Mouse (Mus musculus): Measurements from ENCODE around the gene Cyp2d34. TPM values are rescaled to one million over a fixed set of nuclear protein-coding genes. Genes with fewer than 3 reads are reported as not detected.

Gene Cyp2d34
- not detected in 2 replicates for polyA plus RNA-seq (2014; fragmentation: Nextera tagmentation; extraction: Ambion mirVana)

- H3K36me3 ChIP-seq (ENCODE audit: control insufficient read depth, insufficient read depth, low read length): no peaks in the 10 kb centered on the region
- no peak for ATAC-seq (ENCODE audit: low read depth)
- H3K9ac ChIP-seq (replicated peaks; ENCODE audit: low read depth, low read length): no peak within 1 kb of the TSS
- no peaks in the 10 kb centered on the region for H3K27me3 ChIP-seq (ENCODE audit: control insufficient read depth, insufficient read depth, low read length)
- no peak within 1 kb of the TSS for H3K4me2 ChIP-seq (ENCODE audit: low read depth, low read length)
- H3K27ac ChIP-seq (ENCODE audit: low read depth, low read length): no peak within 1 kb of the TSS
- no peak within 1 kb of the TSS for H3K4me3 ChIP-seq (ENCODE audit: low read depth, low read length)
- H3K9me3 ChIP-seq (ENCODE audit: control insufficient read depth, low read length): no peaks in the 10 kb centered on the region
- no peaks in the 10 kb centered on the region for H3K4me1 ChIP-seq (ENCODE audit: control insufficient read depth, insufficient read depth, low read length)
- WGBS: 90% methylated on average over 7 of the region's 7 CpGs
These were observed at the start of gene Cyp2d34 for GRCm38 (mm10) chr15:82620531-82621202. Cyp2d34 (minus strand) TSS chr15:82620946.

- Histone ChIP-seq H3K9ac (replicated peaks; ENCODE audit: low read depth, low read length) (no peak overlapping the region), H3K9me3 (ENCODE audit: control insufficient read depth, low read length) (no peaks in the 10 kb centered on the region), H3K4me2 (ENCODE audit: low read depth, low read length) (no peak overlapping the region), H3K36me3 (ENCODE audit: control insufficient read depth, insufficient read depth, low read length) (no peaks in the 10 kb centered on the region), H3K27me3 (ENCODE audit: control insufficient read depth, insufficient read depth, low read length) (no peaks in the 10 kb centered on the region), H3K27ac (ENCODE audit: low read depth, low read length) (no peak overlapping the region), H3K4me1 (ENCODE audit: control insufficient read depth, insufficient read depth, low read length) (no peaks in the 10 kb centered on the region), H3K4me3 (ENCODE audit: low read depth, low read length) (no peak overlapping the region)
- no peak for ATAC-seq (ENCODE audit: low read depth)
- WGBS: 89% methylated on average over 2 of the region's 2 CpGs
These were observed 35.6 kb upstream of the Cyp2d34 start for GRCm38 (mm10) chr15:82656346-82656745.

GRCm38 (mm10) chr15:82644371-82644770 is 23.6 kb upstream of the Cyp2d34 start:
- no peaks in the 10 kb centered on the region for H3K27me3 ChIP-seq (ENCODE audit: control insufficient read depth, insufficient read depth, low read length)
- no peak overlapping the region for H3K9ac ChIP-seq (replicated peaks; ENCODE audit: low read depth, low read length)
- H3K4me3 ChIP-seq (ENCODE audit: low read depth, low read length): no peak overlapping the region
- no peak overlapping the region for H3K4me2 ChIP-seq (ENCODE audit: low read depth, low read length)
- H3K27ac ChIP-seq (ENCODE audit: low read depth, low read length): no peak overlapping the region
- no peaks in the 10 kb centered on the region for H3K4me1 ChIP-seq (ENCODE audit: control insufficient read depth, insufficient read depth, low read length)
- no peaks in the 10 kb centered on the region for H3K36me3 ChIP-seq (ENCODE audit: control insufficient read depth, insufficient read depth, low read length)
- 90% methylated on average over 3 of the region's 3 CpGs for WGBS
- H3K9me3 ChIP-seq (ENCODE audit: control insufficient read depth, low read length): no peaks in the 10 kb centered on the region
- no peak for ATAC-seq (ENCODE audit: low read depth)

- no peaks in the 10 kb centered on the region for H3K27me3 ChIP-seq (ENCODE audit: control insufficient read depth, insufficient read depth, low read length)
- H3K4me1 ChIP-seq (ENCODE audit: control insufficient read depth, insufficient read depth, low read length): no peaks in the 10 kb centered on the region
- WGBS: 96% methylated on average over 5 of the region's 5 CpGs
- ATAC-seq (ENCODE audit: low read depth): no peak
- no peak overlapping the region for H3K4me2 ChIP-seq (ENCODE audit: low read depth, low read length)
- no peak overlapping the region for H3K9ac ChIP-seq (replicated peaks; ENCODE audit: low read depth, low read length)
- H3K27ac ChIP-seq (ENCODE audit: low read depth, low read length): no peak overlapping the region
- no peaks in the 10 kb centered on the region for H3K9me3 ChIP-seq (ENCODE audit: control insufficient read depth, low read length)
- no peak overlapping the region for H3K4me3 ChIP-seq (ENCODE audit: low read depth, low read length)
- H3K36me3 ChIP-seq (ENCODE audit: control insufficient read depth, insufficient read depth, low read length): no peaks in the 10 kb centered on the region
These were observed 23.0 kb upstream of the Cyp2d34 start for GRCm38 (mm10) chr15:82643771-82644170.

- 89% methylated on average over 3 of the region's 3 CpGs for WGBS
- Histone ChIP-seq H3K27ac (ENCODE audit: low read depth, low read length) (no peak overlapping the region), H3K9me3 (ENCODE audit: control insufficient read depth, low read length) (no peaks in the 10 kb centered on the region), H3K9ac (replicated peaks; ENCODE audit: low read depth, low read length) (no peak overlapping the region), H3K27me3 (ENCODE audit: control insufficient read depth, insufficient read depth, low read length) (no peaks in the 10 kb centered on the region), H3K4me3 (ENCODE audit: low read depth, low read length) (no peak overlapping the region), H3K36me3 (ENCODE audit: control insufficient read depth, insufficient read depth, low read length) (no peaks in the 10 kb centered on the region), H3K4me1 (ENCODE audit: control insufficient read depth, insufficient read depth, low read length) (no peaks in the 10 kb centered on the region), H3K4me2 (ENCODE audit: low read depth, low read length) (no peak overlapping the region)
- no peak for ATAC-seq (ENCODE audit: low read depth)
These were observed 22.0 kb upstream of the Cyp2d34 start for GRCm38 (mm10) chr15:82642771-82643170.

- Histone ChIP-seq H3K9me3 (ENCODE audit: control insufficient read depth, low read length) (no peaks in the 10 kb centered on the region), H3K4me1 (ENCODE audit: control insufficient read depth, insufficient read depth, low read length) (no peaks in the 10 kb centered on the region), H3K4me3 (ENCODE audit: low read depth, low read length) (no peak overlapping the region), H3K9ac (replicated peaks; ENCODE audit: low read depth, low read length) (no peak overlapping the region), H3K27ac (ENCODE audit: low read depth, low read length) (no peak overlapping the region), H3K27me3 (ENCODE audit: control insufficient read depth, insufficient read depth, low read length) (no peaks in the 10 kb centered on the region), H3K4me2 (ENCODE audit: low read depth, low read length) (no peak overlapping the region), H3K36me3 (ENCODE audit: control insufficient read depth, insufficient read depth, low read length) (no peaks in the 10 kb centered on the region)
- WGBS: 88% methylated on average over 2 of the region's 2 CpGs
- ATAC-seq (ENCODE audit: low read depth): no peak
These were observed 21.2 kb upstream of the Cyp2d34 start for GRCm38 (mm10) chr15:82641921-82642320.

- Histone ChIP-seq H3K9me3 (ENCODE audit: control insufficient read depth, low read length) (no peaks in the 10 kb centered on the region), H3K9ac (replicated peaks; ENCODE audit: low read depth, low read length) (no peak overlapping the region), H3K36me3 (ENCODE audit: control insufficient read depth, insufficient read depth, low read length) (no peaks in the 10 kb centered on the region), H3K27me3 (ENCODE audit: control insufficient read depth, insufficient read depth, low read length) (no peaks in the 10 kb centered on the region), H3K4me3 (ENCODE audit: low read depth, low read length) (no peak overlapping the region), H3K4me2 (ENCODE audit: low read depth, low read length) (no peak overlapping the region), H3K27ac (ENCODE audit: low read depth, low read length) (no peak overlapping the region), H3K4me1 (ENCODE audit: control insufficient read depth, insufficient read depth, low read length) (no peaks in the 10 kb centered on the region)
- no peak for ATAC-seq (ENCODE audit: low read depth)
- WGBS: 82% methylated on average over 5 of the region's 5 CpGs
These were observed 20.6 kb upstream of the Cyp2d34 start for GRCm38 (mm10) chr15:82641390-82641789.

- no peaks in the 10 kb centered on the region for H3K9me3 ChIP-seq (ENCODE audit: control insufficient read depth, low read length)
- no peak overlapping the region for H3K4me3 ChIP-seq (ENCODE audit: low read depth, low read length)
- H3K9ac ChIP-seq (replicated peaks; ENCODE audit: low read depth, low read length): no peak overlapping the region
- H3K27me3 ChIP-seq (ENCODE audit: control insufficient read depth, insufficient read depth, low read length): no peaks in the 10 kb centered on the region
- WGBS: 92% methylated on average over 7 of the region's 7 CpGs
- ATAC-seq (ENCODE audit: low read depth): no peak
- no peak overlapping the region for H3K27ac ChIP-seq (ENCODE audit: low read depth, low read length)
- no peak overlapping the region for H3K4me2 ChIP-seq (ENCODE audit: low read depth, low read length)
- H3K4me1 ChIP-seq (ENCODE audit: control insufficient read depth, insufficient read depth, low read length): no peaks in the 10 kb centered on the region
- H3K36me3 ChIP-seq (ENCODE audit: control insufficient read depth, insufficient read depth, low read length): no peaks in the 10 kb centered on the region
These were observed 19.5 kb upstream of the Cyp2d34 start for GRCm38 (mm10) chr15:82640201-82640600.

GRCm38 (mm10) chr15:82637130-82638075 is 16.7 kb upstream of the Cyp2d34 start:
- no peak for ATAC-seq (ENCODE audit: low read depth)
- no peaks in the 10 kb centered on the region for H3K9me3 ChIP-seq (ENCODE audit: control insufficient read depth, low read length)
- H3K4me1 ChIP-seq (ENCODE audit: control insufficient read depth, insufficient read depth, low read length): no peaks in the 10 kb centered on the region
- WGBS: 84% methylated on average over 14 of the region's 14 CpGs
- H3K9ac ChIP-seq (replicated peaks; ENCODE audit: low read depth, low read length): no peak overlapping the region
- no peak overlapping the region for H3K27ac ChIP-seq (ENCODE audit: low read depth, low read length)
- no peak overlapping the region for H3K4me2 ChIP-seq (ENCODE audit: low read depth, low read length)
- no peaks in the 10 kb centered on the region for H3K27me3 ChIP-seq (ENCODE audit: control insufficient read depth, insufficient read depth, low read length)
- no peak overlapping the region for H3K4me3 ChIP-seq (ENCODE audit: low read depth, low read length)
- H3K36me3 ChIP-seq (ENCODE audit: control insufficient read depth, insufficient read depth, low read length): no peaks in the 10 kb centered on the region
